Mouse (Mus musculus): ENCODE results near the gene Gipc3. TPM values are rescaled to one million over a fixed set of nuclear protein-coding genes. Genes with fewer than 3 reads are reported as not detected.

Gipc3 gene
- polyA plus RNA-seq, 1 experiment from 2014 or later, result not detected

DNA sequence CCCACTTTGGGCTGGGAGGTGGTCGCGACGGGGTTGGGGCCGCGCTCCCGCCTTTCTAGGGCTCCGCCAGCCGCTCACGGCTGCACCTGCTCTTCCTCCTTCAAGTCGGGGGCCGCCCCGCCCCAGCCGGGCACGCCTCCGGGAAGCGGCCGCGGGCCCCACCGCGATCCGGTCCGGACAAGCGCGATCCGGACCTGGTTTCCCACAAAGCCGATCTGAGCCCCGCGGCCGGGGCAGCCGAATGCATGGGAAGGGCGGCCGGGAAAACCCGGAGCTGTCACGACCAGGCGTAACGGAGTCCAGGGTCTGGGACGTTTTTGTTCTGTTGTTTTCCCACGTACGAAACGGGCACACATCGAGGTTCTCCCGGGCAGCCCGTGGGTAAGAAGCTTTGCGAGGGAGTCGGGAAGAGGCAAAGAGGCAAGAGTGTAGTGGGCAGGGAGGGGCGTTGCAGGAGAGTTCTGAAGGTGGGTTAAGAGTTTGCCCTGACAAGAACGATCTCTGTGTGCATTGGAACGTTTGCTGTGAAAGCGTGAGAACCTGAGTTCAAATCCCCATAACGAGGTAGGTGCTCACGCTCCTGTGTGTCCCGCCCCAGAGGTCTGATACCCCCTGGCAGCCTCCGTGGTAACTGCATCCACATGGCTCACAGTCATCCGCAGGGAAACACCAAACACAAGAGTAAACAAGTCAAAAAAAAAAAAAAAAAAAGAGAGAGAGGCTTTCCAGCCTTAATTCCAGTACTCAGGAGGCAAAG is 57.2 kb downstream of the Gipc3 start:
- Histone ChIP-seq H3K9me3 (no peaks in the 10 kb centered on the region), H3K36me3 (no peaks in the 10 kb centered on the region), H3K4me1 (replicated peaks) (peaks cover 13% of the 10 kb centered on the region), H3K27ac (replicated peaks) (no peak overlapping the region), H3K27me3 (peaks cover 69% of the 10 kb centered on the region), H3K9ac (peak overlapping the region; percentile 72), H3K4me2 (peak overlapping the region; percentile 74), H3K4me3 (peak overlapping the region; percentile 43)
- peak; percentile 55 for ATAC-seq (ENCODE audit: low read depth)
- 2% methylated on average over 54 of the region's 54 CpGs for WGBS

Small RNAs within 50 kb of the gene (microRNA-seq; reads per million reads assigned to microRNA genes)
- gene Mir6913, result 0.44 reads per million

Other genes starting within 250 kb of the Gipc3 start
- 0.27 and 0.90 TPM in 2 replicates for gene Creb3l3, start 244.4 kb downstream of the Gipc3 start, polyA plus RNA-seq (2015; fragmentation: Nextera tagmentation; extraction: Ambion mirVana)
- gene Map2k2, start 237.4 kb downstream of the Gipc3 start, polyA plus RNA-seq (2015; fragmentation: Nextera tagmentation; extraction: Ambion mirVana), result 217 and 244 TPM in 2 replicates
- gene Zbtb7a, start 208.0 kb downstream of the Gipc3 start, polyA plus RNA-seq (2015; fragmentation: Nextera tagmentation; extraction: Ambion mirVana), result 12.2 and 14.9 TPM in 2 replicates
- gene Pias4, start 175.3 kb downstream of the Gipc3 start, polyA plus RNA-seq (2015; fragmentation: Nextera tagmentation; extraction: Ambion mirVana), result 60.0 and 77.5 TPM in 2 replicates
- 532 and 537 TPM in 2 replicates for gene Eef2, start 166.6 kb downstream of the Gipc3 start, polyA plus RNA-seq (2015; fragmentation: Nextera tagmentation; extraction: Ambion mirVana)
- 79.1 and 80.9 TPM in 2 replicates for gene Dapk3, start 160.3 kb downstream of the Gipc3 start, polyA plus RNA-seq (2015; fragmentation: Nextera tagmentation; extraction: Ambion mirVana)
- gene 4930442H23Rik, start 159.4 kb downstream of the Gipc3 start, polyA plus RNA-seq (2015; fragmentation: Nextera tagmentation; extraction: Ambion mirVana), result not detected in 2 replicates
- not detected in 2 replicates for gene Nmrk2, start 141.2 kb downstream of the Gipc3 start, polyA plus RNA-seq (2015; fragmentation: Nextera tagmentation; extraction: Ambion mirVana)
- 58.1 and 62.3 TPM in 2 replicates for gene Atcay, start 112.4 kb downstream of the Gipc3 start, polyA plus RNA-seq (2015; fragmentation: Nextera tagmentation; extraction: Ambion mirVana)
- 21.7 and 21.8 TPM in 2 replicates for gene Zfr2, start 110.1 kb downstream of the Gipc3 start, polyA plus RNA-seq (2015; fragmentation: Nextera tagmentation; extraction: Ambion mirVana)
- gene Matk, start 90.3 kb downstream of the Gipc3 start, polyA plus RNA-seq (2015; fragmentation: Nextera tagmentation; extraction: Ambion mirVana), result 10.5 and 13.0 TPM in 2 replicates
- 145 and 150 TPM in 2 replicates for gene Mrpl54, start 76.3 kb downstream of the Gipc3 start, polyA plus RNA-seq (2015; fragmentation: Nextera tagmentation; extraction: Ambion mirVana)
- gene Apba3, start 76.3 kb downstream of the Gipc3 start, polyA plus RNA-seq (2015; fragmentation: Nextera tagmentation; extraction: Ambion mirVana), result 33.7 and 36.1 TPM in 2 replicates
- 2.3 and 3.3 TPM in 2 replicates for gene Tjp3, start 51.7 kb downstream of the Gipc3 start, polyA plus RNA-seq (2015; fragmentation: Nextera tagmentation; extraction: Ambion mirVana)
- 99.3 and 102 TPM in 2 replicates for gene Pip5k1c, start 50.3 kb downstream of the Gipc3 start, polyA plus RNA-seq (2015; fragmentation: Nextera tagmentation; extraction: Ambion mirVana)
- gene Cactin, start 22.2 kb downstream of the Gipc3 start, polyA plus RNA-seq (2015; fragmentation: Nextera tagmentation; extraction: Ambion mirVana), result 32.5 and 42.5 TPM in 2 replicates
- 4.5 and 4.8 TPM in 2 replicates for gene Tbxa2r, start 14.5 kb downstream of the Gipc3 start, polyA plus RNA-seq (2015; fragmentation: Nextera tagmentation; extraction: Ambion mirVana)
- gene Hmg20b, start 7.2 kb upstream of the Gipc3 start, polyA plus RNA-seq (2015; fragmentation: Nextera tagmentation; extraction: Ambion mirVana), result 46.5 and 51.5 TPM in 2 replicates
- 16.5 and 17.8 TPM in 2 replicates for gene Mfsd12, start 14.2 kb upstream of the Gipc3 start, polyA plus RNA-seq (2015; fragmentation: Nextera tagmentation; extraction: Ambion mirVana)
- 0.68 and 0.87 TPM in 2 replicates for gene 4930404N11Rik, start 22.6 kb upstream of the Gipc3 start, polyA plus RNA-seq (2015; fragmentation: Nextera tagmentation; extraction: Ambion mirVana)
- 105 and 112 TPM in 2 replicates for gene Fzr1, start 35.2 kb upstream of the Gipc3 start, polyA plus RNA-seq (2015; fragmentation: Nextera tagmentation; extraction: Ambion mirVana)
- gene Dohh, start 41.2 kb upstream of the Gipc3 start, polyA plus RNA-seq (2015; fragmentation: Nextera tagmentation; extraction: Ambion mirVana), result 72.2 and 75.2 TPM in 2 replicates
- 5.2 and 8.2 TPM in 2 replicates for gene Gm48551, start 41.2 kb upstream of the Gipc3 start, polyA plus RNA-seq (2015; fragmentation: Nextera tagmentation; extraction: Ambion mirVana)
- 1.3 and 2.5 TPM in 2 replicates for gene Gm48552, start 45.7 kb upstream of the Gipc3 start, polyA plus RNA-seq (2015; fragmentation: Nextera tagmentation; extraction: Ambion mirVana)
- 1.8 and 3.1 TPM in 2 replicates for gene Smim24, start 49.8 kb upstream of the Gipc3 start, polyA plus RNA-seq (2015; fragmentation: Nextera tagmentation; extraction: Ambion mirVana)
- gene Nfic, start 112.4 kb upstream of the Gipc3 start, polyA plus RNA-seq (2015; fragmentation: Nextera tagmentation; extraction: Ambion mirVana), result 27.1 and 27.9 TPM in 2 replicates
- 52.7 and 56.1 TPM in 2 replicates for gene Celf5, start 139.4 kb upstream of the Gipc3 start, polyA plus RNA-seq (2015; fragmentation: Nextera tagmentation; extraction: Ambion mirVana)
- gene Ncln, start 153.1 kb upstream of the Gipc3 start, polyA plus RNA-seq (2015; fragmentation: Nextera tagmentation; extraction: Ambion mirVana), result 68.7 and 68.8 TPM in 2 replicates
- gene S1pr4, start 156.9 kb upstream of the Gipc3 start, polyA plus RNA-seq (2015; fragmentation: Nextera tagmentation; extraction: Ambion mirVana), result 0.36 and 0.64 TPM in 2 replicates
- 1.3 and 1.9 TPM in 2 replicates for gene Gna15, start 181.0 kb upstream of the Gipc3 start, polyA plus RNA-seq (2015; fragmentation: Nextera tagmentation; extraction: Ambion mirVana)
- gene Gna11, start 201.9 kb upstream of the Gipc3 start, polyA plus RNA-seq (2015; fragmentation: Nextera tagmentation; extraction: Ambion mirVana), result 78.8 and 81.6 TPM in 2 replicates
- 572 and 635 TPM in 2 replicates for gene Aes, start 216.2 kb upstream of the Gipc3 start, polyA plus RNA-seq (2015; fragmentation: Nextera tagmentation; extraction: Ambion mirVana)
- 31.1 and 32.9 TPM in 2 replicates for gene Tle2, start 231.3 kb upstream of the Gipc3 start, polyA plus RNA-seq (2015; fragmentation: Nextera tagmentation; extraction: Ambion mirVana)

Data from neural tube, embryonic 13.5 days (tissue).